Mouse (Mus musculus) WW6 (cell line): Measurements from ENCODE around the gene Rnf168.

Source experiments
- DNase-seq: peaks from one replicate; pipeline ENCODE4 v3.0.0-alpha.2; 2013; ENCODE audit warnings: low read depth, low spot score

Rnf168 gene

DNA sequence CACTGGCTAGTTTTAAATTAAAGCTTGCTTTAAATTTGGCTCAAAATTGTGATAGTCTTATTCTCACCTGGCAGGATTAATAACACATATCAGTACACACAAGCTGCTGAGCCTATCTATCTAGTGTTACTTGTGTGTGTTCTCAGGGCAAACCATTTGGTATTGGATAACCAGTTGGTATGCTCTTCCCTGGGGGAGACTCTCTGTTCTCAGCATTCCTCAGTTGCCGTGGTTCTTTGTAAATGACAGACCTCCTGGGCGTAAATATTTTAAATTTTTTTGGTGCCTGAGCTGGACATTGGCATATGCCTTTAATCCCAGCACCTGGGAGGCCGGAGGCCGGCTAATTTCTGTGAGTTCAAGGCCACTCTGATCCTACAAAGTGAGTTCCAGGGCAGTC lies 35.6 kb downstream of the Rnf168 start:
- DNase-seq, result no peak

- no peak for DNase-seq
These were observed 39.3 kb downstream of the Rnf168 start for GRCm38 (mm10) chr16:32316601-32317000.

GRCm38 (mm10) chr16:32323953-32324352 lies 46.7 kb downstream of the Rnf168 start:
- no peak for DNase-seq

- DNase-seq, result no peak
These were observed 53.8 kb downstream of the Rnf168 start for GRCm38 (mm10) chr16:32330876-32331670.

GRCm38 (mm10) chr16:32332040-32332555 lies 54.8 kb downstream of the Rnf168 start, which contains the start of gene Ubxn7:
TSS of gene Ubxn7 (plus strand) at chr16:32332257.
- DNase-seq, result peak; percentile 90

DNA sequence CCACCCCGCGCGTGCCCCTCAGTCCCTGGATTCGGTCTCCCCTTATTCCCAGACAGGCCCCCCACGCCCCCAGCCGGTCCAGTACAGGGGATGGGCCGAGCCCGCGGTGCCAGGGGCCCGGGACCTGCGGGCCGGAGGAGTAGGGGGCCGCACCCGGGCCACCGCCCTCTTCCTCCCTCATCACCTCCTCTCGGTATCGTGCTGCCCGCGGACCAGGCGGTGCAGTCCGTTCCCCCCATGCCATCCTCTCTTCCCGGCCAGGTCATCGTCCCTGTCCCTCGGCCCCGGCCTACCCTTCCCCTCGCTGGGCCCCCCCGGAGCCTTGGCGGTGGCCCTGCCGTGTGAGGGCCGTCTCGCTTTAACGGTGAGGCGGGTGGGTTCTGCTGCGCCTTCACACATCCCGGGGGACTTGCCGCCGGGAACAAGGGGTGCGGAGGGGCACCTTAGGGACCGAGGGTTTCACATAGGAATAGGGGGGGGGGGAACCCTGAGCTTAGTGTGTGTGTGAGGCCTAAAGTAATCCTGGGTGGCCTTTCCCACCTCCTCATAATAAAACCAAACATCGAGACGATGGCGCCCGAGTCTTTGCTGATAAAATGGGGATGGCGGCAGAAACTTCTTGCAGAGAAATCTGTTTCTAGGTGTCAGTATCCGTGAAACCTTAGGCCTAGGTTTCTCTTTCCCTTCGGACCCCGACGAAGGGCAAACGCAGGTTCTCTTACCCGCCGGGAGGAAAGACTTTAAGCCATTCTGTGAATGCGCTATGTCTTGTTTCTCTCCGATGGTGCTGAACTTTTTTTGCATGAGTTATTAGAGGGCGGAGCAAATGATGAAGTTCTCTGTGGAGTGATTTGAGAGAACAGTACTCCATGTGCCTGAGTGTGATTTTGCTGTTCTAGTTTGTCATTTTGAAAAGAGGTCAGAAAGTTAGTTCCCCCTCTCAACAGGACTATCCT lies 55.6 kb downstream of the Rnf168 start:
- DNase-seq, result no peak

DNA sequence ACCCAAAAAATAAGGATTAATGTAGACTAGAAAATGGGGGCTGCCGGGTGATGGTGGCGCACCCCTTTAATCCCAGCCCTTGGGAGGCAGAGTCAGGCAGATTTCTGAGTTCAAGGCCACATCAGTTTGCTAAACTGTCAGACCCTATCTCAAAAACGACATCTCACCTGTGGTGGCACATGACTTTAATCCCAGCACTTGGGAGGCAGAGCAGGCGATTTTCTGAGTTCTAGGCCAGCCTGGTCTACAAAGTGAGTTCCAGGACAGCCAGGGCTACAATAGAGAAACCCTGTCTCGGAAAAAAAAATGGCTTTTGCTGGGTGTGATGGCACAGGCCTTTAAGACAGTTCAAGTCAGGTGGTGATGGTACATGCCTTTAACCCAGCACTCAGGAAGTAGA lies 57.9 kb downstream of the Rnf168 start:
- no peak for DNase-seq

GRCm38 (mm10) chr16:32336026-32336780 lies 58.9 kb downstream of the Rnf168 start:
- DNase-seq, result no peak

DNA sequence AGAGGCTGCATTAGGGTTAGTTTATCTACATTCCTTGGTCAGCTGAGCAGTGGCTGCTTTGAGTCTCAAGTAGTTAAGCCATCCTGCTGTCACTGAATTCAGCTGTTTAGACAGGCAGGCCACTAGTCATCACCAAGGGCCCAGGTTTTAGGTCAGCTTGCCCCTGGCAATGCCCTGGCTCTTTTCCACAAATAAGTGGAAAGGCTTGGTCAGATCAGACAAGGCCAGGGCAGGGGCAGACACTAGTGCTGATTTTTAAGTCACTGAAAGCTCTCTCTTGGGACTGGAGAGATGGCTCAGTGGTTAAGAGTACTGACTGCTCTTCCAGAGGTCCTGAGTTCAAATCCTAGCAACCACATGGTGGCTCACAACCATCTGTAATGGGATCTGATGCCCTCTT lies 59.7 kb downstream of the Rnf168 start:
- no peak for DNase-seq

DNA sequence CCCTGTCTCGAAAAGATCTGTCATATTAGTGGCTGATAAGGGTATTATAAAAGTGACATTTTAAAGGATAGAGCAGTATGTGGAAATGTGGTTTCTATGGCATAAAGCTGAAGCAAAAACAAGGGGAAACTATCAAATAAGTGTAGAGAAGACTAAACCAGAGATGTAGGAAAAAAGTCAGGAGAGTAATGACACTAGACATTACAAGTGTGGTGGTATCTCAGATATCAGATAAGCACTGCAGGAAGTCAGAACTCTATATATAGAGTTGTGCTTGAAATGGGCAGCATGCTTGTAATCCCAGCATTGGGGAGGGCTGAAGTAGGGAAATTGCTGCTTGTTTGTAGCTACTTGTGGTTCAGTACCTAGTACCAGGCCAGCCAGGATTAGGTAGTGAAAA lies 63.2 kb downstream of the Rnf168 start:
- no peak for DNase-seq

GRCm38 (mm10) chr16:32345521-32345920 lies 68.3 kb downstream of the Rnf168 start:
- DNase-seq, result no peak

DNA sequence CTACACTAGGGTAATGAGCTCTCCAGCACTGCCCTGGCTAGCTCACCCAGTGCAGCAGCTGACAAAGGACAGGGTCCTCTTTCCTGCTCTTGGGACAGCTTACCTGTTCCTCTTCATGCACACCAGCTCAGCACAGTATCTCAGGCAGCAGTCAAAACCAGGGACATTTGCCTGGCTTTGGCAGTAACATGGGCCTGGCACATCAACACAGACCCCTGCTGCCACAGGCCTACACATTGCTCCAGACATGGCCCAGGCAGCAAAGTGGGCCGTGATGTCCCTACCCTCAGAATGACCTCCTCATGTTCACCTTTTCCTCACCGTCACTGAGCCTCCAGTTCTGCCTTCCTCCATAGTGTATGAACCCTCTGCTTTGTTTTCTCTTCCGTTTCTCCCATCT lies 73.5 kb downstream of the Rnf168 start:
- DNase-seq, result no peak
